Mouse (Mus musculus): Measurements from ENCODE around the gene Tcte1. TPM values are rescaled to one million over a fixed set of nuclear protein-coding genes. Genes with fewer than 3 reads are reported as not detected.

The Tcte1 gene
- polyA plus RNA-seq, 1 experiment from 2014 or later, result 0.61 TPM

DNA sequence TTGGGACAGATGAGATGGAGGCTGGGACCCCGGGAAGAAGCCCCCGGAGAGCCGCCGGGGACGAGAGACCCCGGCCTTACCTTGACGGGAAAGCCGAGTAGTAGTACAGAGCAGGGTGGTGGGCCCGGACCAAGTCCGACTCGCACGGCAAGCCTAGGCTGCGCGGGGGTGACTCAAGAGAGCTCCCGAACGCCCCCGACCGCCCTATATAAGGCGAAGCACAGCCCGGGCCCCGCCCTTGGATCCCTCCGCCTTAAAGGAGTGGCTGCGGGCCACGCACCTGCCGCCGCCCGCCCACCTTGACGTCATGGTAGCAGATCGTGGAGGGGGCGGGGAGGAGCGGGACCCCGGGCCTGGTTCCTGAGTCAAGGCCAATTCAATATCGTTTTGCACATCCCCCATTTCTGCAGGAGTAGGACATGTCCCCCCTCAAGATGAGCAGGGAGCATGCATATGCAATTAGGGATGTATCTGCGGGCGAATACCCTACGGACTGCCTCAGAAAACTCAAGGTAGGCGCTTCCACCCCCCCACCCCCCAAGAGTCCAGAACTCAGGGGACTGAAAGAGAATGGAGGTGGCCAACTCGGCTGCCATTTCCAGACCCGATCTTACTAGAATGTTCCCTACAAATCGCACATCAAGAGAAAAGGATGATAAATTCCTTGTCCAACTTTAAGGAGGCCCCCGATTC is 50.0 kb downstream of the Tcte1 start, which contains the start of gene Hsp90ab1:
Gene Hsp90ab1 (minus strand): TSS at position 185 of the 693 bp plus-strand sequence.
- peaks cover 38% of the 10 kb centered on the region for H3K36me3 ChIP-seq (ENCODE audit: control insufficient read depth, insufficient read depth, low read length)

GRCm38 (mm10) chr17:45573780-45574123 is 50.5 kb downstream of the Tcte1 start:
- WGBS, result under 1% methylated on average over 18 of the region's 18 CpGs

More for the DNA sequence above, 50.0 kb downstream of the Tcte1 start, which contains the start of gene Hsp90ab1:
- H3K4me1 ChIP-seq (ENCODE audit: control insufficient read depth, insufficient read depth, low read length), result peaks cover 20% of the 10 kb centered on the region; the same call in 1 of the 2 replicates
- H3K27me3 ChIP-seq (ENCODE audit: control insufficient read depth, insufficient read depth, low read length), result no peaks in the 10 kb centered on the region
- WGBS, result under 1% methylated on average over 41 of the region's 41 CpGs
- ATAC-seq (ENCODE audit: low FRiP score, low TSS enrichment), result peak; percentile 85
- H3K9ac ChIP-seq (ENCODE audit: low read depth, low read length), result peak within 1 kb of the TSS; percentile 100
- peak within 1 kb of the TSS; percentile 99 for H3K27ac ChIP-seq (ENCODE audit: low read depth, low read length)
- H3K4me3 ChIP-seq (ENCODE audit: low read length), result peak within 1 kb of the TSS; percentile 100
- no peaks in the 10 kb centered on the region for H3K9me3 ChIP-seq (ENCODE audit: control insufficient read depth, low read length)
- peak within 1 kb of the TSS; percentile 74 for H3K4me2 ChIP-seq (replicated peaks; ENCODE audit: low read depth, low read length)

GRCm38 (mm10) chr17:45574129-45574761 is 51.0 kb downstream of the Tcte1 start:
- peak overlapping the region; percentile 100 for H3K4me3 ChIP-seq (ENCODE audit: low read length)
- peak overlapping the region; percentile 100 for H3K9ac ChIP-seq (ENCODE audit: low read depth, low read length)
- 3% methylated on average over 17 of the region's 17 CpGs for WGBS
- peak overlapping the region; percentile 74 for H3K4me2 ChIP-seq (replicated peaks; ENCODE audit: low read depth, low read length)
- H3K27ac ChIP-seq (ENCODE audit: low read depth, low read length), result peak overlapping the region; percentile 99
- H3K36me3 ChIP-seq (ENCODE audit: control insufficient read depth, insufficient read depth, low read length), result peaks cover 28% of the 10 kb centered on the region
- no peaks in the 10 kb centered on the region for H3K27me3 ChIP-seq (ENCODE audit: control insufficient read depth, insufficient read depth, low read length)
- H3K4me1 ChIP-seq (ENCODE audit: control insufficient read depth, insufficient read depth, low read length), result peaks cover 20% of the 10 kb centered on the region; the same call in 1 of the 2 replicates
- H3K9me3 ChIP-seq (ENCODE audit: control insufficient read depth, low read length), result no peaks in the 10 kb centered on the region
- peak; percentile 41 for ATAC-seq (ENCODE audit: low FRiP score, low TSS enrichment)

More at GRCm38 (mm10) chr17:45573780-45574123, 50.5 kb downstream of the Tcte1 start:
- peak overlapping the region; percentile 100 for H3K9ac ChIP-seq (ENCODE audit: low read depth, low read length)
- peaks cover 20% of the 10 kb centered on the region; the same call in 1 of the 2 replicates for H3K4me1 ChIP-seq (ENCODE audit: control insufficient read depth, insufficient read depth, low read length)
- ATAC-seq (ENCODE audit: low FRiP score, low TSS enrichment), result peak; percentile 66
- peak overlapping the region; percentile 100 for H3K4me3 ChIP-seq (ENCODE audit: low read length)
- peak overlapping the region; percentile 74 for H3K4me2 ChIP-seq (replicated peaks; ENCODE audit: low read depth, low read length)
- H3K9me3 ChIP-seq (ENCODE audit: control insufficient read depth, low read length), result no peaks in the 10 kb centered on the region
- peak overlapping the region; percentile 99 for H3K27ac ChIP-seq (ENCODE audit: low read depth, low read length)
- H3K27me3 ChIP-seq (ENCODE audit: control insufficient read depth, insufficient read depth, low read length), result no peaks in the 10 kb centered on the region
- peaks cover 33% of the 10 kb centered on the region for H3K36me3 ChIP-seq (ENCODE audit: control insufficient read depth, insufficient read depth, low read length)

- Histone ChIP-seq H3K4me1 (ENCODE audit: control insufficient read depth, insufficient read depth, low read length) (peaks cover 14% of the 10 kb centered on the region; the same call in 1 of the 2 replicates), H3K9me3 (ENCODE audit: control insufficient read depth, low read length) (no peaks in the 10 kb centered on the region), H3K36me3 (ENCODE audit: control insufficient read depth, insufficient read depth, low read length) (peaks cover 17% of the 10 kb centered on the region), H3K4me2 (replicated peaks; ENCODE audit: low read depth, low read length) (no peak overlapping the region), H3K27me3 (ENCODE audit: control insufficient read depth, insufficient read depth, low read length) (no peaks in the 10 kb centered on the region), H3K4me3 (ENCODE audit: low read length) (no peak overlapping the region), H3K9ac (ENCODE audit: low read depth, low read length) (peak overlapping the region; percentile 100; the same call in 1 of the 2 replicates), H3K27ac (ENCODE audit: low read depth, low read length) (no peak overlapping the region)
- 86% methylated on average over 8 of the region's 8 CpGs for WGBS
- no peak for ATAC-seq (ENCODE audit: low FRiP score, low TSS enrichment)
Observed at GRCm38 (mm10) chr17:45575123-45575897, 52.1 kb downstream of the Tcte1 start.

- H3K36me3 ChIP-seq (ENCODE audit: control insufficient read depth, insufficient read depth, low read length), result no peaks in the 10 kb centered on the region
- no peak for ATAC-seq (ENCODE audit: low FRiP score, low TSS enrichment)
- H3K9me3 ChIP-seq (ENCODE audit: control insufficient read depth, low read length), result no peaks in the 10 kb centered on the region
- 68% methylated on average over 5 of the region's 5 CpGs for WGBS
- no peak overlapping the region for H3K27ac ChIP-seq (ENCODE audit: low read depth, low read length)
- H3K4me1 ChIP-seq (ENCODE audit: control insufficient read depth, insufficient read depth, low read length), result 0 out of 2 replicates have a peak, but pooled peaks cover 11% of the 10 kb centered on the region
- H3K4me3 ChIP-seq (ENCODE audit: low read length), result no peak overlapping the region
- H3K9ac ChIP-seq (ENCODE audit: low read depth, low read length), result no peak overlapping the region
- no peaks in the 10 kb centered on the region for H3K27me3 ChIP-seq (ENCODE audit: control insufficient read depth, insufficient read depth, low read length)
- no peak overlapping the region for H3K4me2 ChIP-seq (replicated peaks; ENCODE audit: low read depth, low read length)
Observed at GRCm38 (mm10) chr17:45578242-45578641, 55.0 kb downstream of the Tcte1 start.

GRCm38 (mm10) chr17:45578843-45579242 is 55.6 kb downstream of the Tcte1 start:
- Histone ChIP-seq H3K36me3 (ENCODE audit: control insufficient read depth, insufficient read depth, low read length) (no peaks in the 10 kb centered on the region), H3K27me3 (ENCODE audit: control insufficient read depth, insufficient read depth, low read length) (no peaks in the 10 kb centered on the region), H3K4me2 (replicated peaks; ENCODE audit: low read depth, low read length) (no peak overlapping the region), H3K4me1 (ENCODE audit: control insufficient read depth, insufficient read depth, low read length) (peaks cover 14% of the 10 kb centered on the region; the same call in 1 of the 2 replicates), H3K9ac (ENCODE audit: low read depth, low read length) (no peak overlapping the region), H3K4me3 (ENCODE audit: low read length) (no peak overlapping the region), H3K9me3 (ENCODE audit: control insufficient read depth, low read length) (no peaks in the 10 kb centered on the region), H3K27ac (ENCODE audit: low read depth, low read length) (no peak overlapping the region)
- no peak for ATAC-seq (ENCODE audit: low FRiP score, low TSS enrichment)
- 76% methylated on average over 7 of the region's 7 CpGs for WGBS

GRCm38 (mm10) chr17:45579554-45579953 is 56.3 kb downstream of the Tcte1 start:
- no peak overlapping the region for H3K4me3 ChIP-seq (ENCODE audit: low read length)
- H3K4me1 ChIP-seq (ENCODE audit: control insufficient read depth, insufficient read depth, low read length), result peaks cover 21% of the 10 kb centered on the region
- H3K27ac ChIP-seq (ENCODE audit: low read depth, low read length), result no peak overlapping the region
- H3K9me3 ChIP-seq (ENCODE audit: control insufficient read depth, low read length), result no peaks in the 10 kb centered on the region
- H3K27me3 ChIP-seq (ENCODE audit: control insufficient read depth, insufficient read depth, low read length), result no peaks in the 10 kb centered on the region
- H3K36me3 ChIP-seq (ENCODE audit: control insufficient read depth, insufficient read depth, low read length), result no peaks in the 10 kb centered on the region
- H3K4me2 ChIP-seq (replicated peaks; ENCODE audit: low read depth, low read length), result no peak overlapping the region
- WGBS, result 64% methylated on average over 4 of the region's 4 CpGs
- ATAC-seq (ENCODE audit: low FRiP score, low TSS enrichment), result no peak
- no peak overlapping the region for H3K9ac ChIP-seq (ENCODE audit: low read depth, low read length)

DNA sequence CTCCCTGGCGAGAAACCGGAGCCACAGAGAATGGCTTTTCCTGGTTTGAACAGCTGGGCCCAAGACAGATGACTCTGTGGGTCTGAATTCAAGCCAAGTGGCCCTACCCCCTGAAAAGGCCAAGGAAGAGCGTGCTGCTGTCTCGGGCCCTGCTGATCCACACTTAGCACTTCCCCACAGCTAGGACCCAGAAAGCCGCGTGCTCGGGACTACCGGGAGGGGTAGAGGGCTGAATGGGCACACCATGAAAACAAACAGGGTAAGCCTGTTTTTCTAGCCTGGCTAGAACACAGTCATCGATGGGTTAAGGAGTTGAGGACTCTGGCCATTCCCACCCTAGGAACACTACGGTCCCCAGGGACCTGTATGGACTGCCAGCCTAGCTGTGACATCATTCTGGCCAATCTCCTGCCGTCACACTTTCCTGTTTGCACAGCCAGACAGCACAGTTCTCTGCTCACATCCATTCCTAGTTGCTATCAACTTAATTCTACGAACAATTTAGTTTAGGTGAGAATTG is 57.8 kb downstream of the Tcte1 start:
- H3K9me3 ChIP-seq (ENCODE audit: control insufficient read depth, low read length), result no peaks in the 10 kb centered on the region
- H3K27ac ChIP-seq (ENCODE audit: low read depth, low read length), result 0 out of 2 replicates have a peak overlapping the region, but pooled peaks have one; percentile 42
- no peaks in the 10 kb centered on the region for H3K27me3 ChIP-seq (ENCODE audit: control insufficient read depth, insufficient read depth, low read length)
- H3K4me1 ChIP-seq (ENCODE audit: control insufficient read depth, insufficient read depth, low read length), result peaks cover 25% of the 10 kb centered on the region
- H3K4me2 ChIP-seq (replicated peaks; ENCODE audit: low read depth, low read length), result no peak overlapping the region
- no peaks in the 10 kb centered on the region for H3K36me3 ChIP-seq (ENCODE audit: control insufficient read depth, insufficient read depth, low read length)
- 39% methylated on average over 12 of the region's 12 CpGs for WGBS
- ATAC-seq (ENCODE audit: low FRiP score, low TSS enrichment), result no peak
- no peak overlapping the region for H3K9ac ChIP-seq (ENCODE audit: low read depth, low read length)
- no peak overlapping the region for H3K4me3 ChIP-seq (ENCODE audit: low read length)

All from kidney, embryonic 14.5 days (tissue).